Mouse (Mus musculus) MEL (cell line): ENCODE data around the gene Urb2. TPM values are rescaled to one million over a fixed set of nuclear protein-coding genes. Genes with fewer than 3 reads are reported as not detected.

ENCODE experiments used
- DNase-seq: peaks from one replicate; pipeline ENCODE4 v3.0.0; 2011; ENCODE audit warnings: low read depth, low spot score
- H3K27ac ChIP-seq: 2 replicates; pipeline ENCODE4 v1.5.1; 2012; ENCODE audit warnings: low read depth, mild to moderate bottlenecking, control low read depth, low read length, moderate library complexity; ENCODE audit not compliant: control insufficient read depth
- H3K27me3 ChIP-seq, 2 experiments: fragments of 150-350 bp in 1 of 2; sonication (generic) in 1 of 2; 2 replicates each; pipeline ENCODE4 v1.6.1; 2012; ENCODE audit warnings: low read length in 2 of 2, mild to moderate bottlenecking in 2 of 2, improper control_type of control experiment in 1 of 2, moderate library complexity in 1 of 2; ENCODE audit not compliant: insufficient read depth in 2 of 2, control insufficient read depth in 1 of 2
- H3K36me3 ChIP-seq, 2 experiments: 2 replicates each; pipeline ENCODE4 v1.6.1; 2012 to 2014; ENCODE audit warnings: low read length in 2 of 2, improper control_type of control experiment in 1 of 2, inconsistent platforms in 1 of 2, mild to moderate bottlenecking in 1 of 2; ENCODE audit not compliant: insufficient read depth in 2 of 2, control insufficient read depth in 1 of 2
- H3K4me1 ChIP-seq, 2 experiments: fragments of 150-350 bp in 1 of 2; sonication (generic) in 1 of 2; 2 replicates each; pipeline ENCODE4 v1.6.1; 2012; ENCODE audit warnings: low read length in 2 of 2, improper control_type of control experiment in 1 of 2, mild to moderate bottlenecking in 1 of 2; ENCODE audit not compliant: insufficient read depth in 2 of 2, control insufficient read depth in 1 of 2
- H3K4me3 ChIP-seq, 2 experiments: fragments of 150-350 bp in 1 of 2; sonication (generic) in 1 of 2; 2 replicates each; pipeline ENCODE4 v1.5.1; 2012; ENCODE audit warnings: low read depth in 2 of 2, low read length in 2 of 2, mild to moderate bottlenecking in 2 of 2, moderate library complexity in 2 of 2, control low read depth in 1 of 2, improper control_type of control experiment in 1 of 2; ENCODE audit not compliant: control insufficient read depth in 1 of 2, insufficient read depth in 1 of 2
- H3K79me2 ChIP-seq: 2 replicates; pipeline ENCODE4 v1.6.1; 2012; ENCODE audit warnings: mild to moderate bottlenecking, low read length, moderate library complexity; ENCODE audit not compliant: control insufficient read depth, poor library complexity, insufficient read depth
- H3K9ac ChIP-seq: 2 replicates; pipeline ENCODE4 v1.6.1; 2012; ENCODE audit warnings: low read depth, mild to moderate bottlenecking, control low read depth, low read length, moderate library complexity; ENCODE audit not compliant: control insufficient read depth, poor library complexity, severe bottlenecking
- H3K9me3 ChIP-seq: fragments of 150-350 bp; sonication (generic); replicated peaks from 2 replicates; pipeline ENCODE4 v1.6.1; 2012; ENCODE audit warnings: mild to moderate bottlenecking, low read length, improper control_type of control experiment, moderate library complexity; ENCODE audit not compliant: insufficient read depth
- BHLHE40 ChIP-seq: IDR thresholded peaks from 2 replicates; pipeline ENCODE4 v1.6.1; 2012; ENCODE audit warnings: low read depth, mild to moderate bottlenecking, inconsistent platforms, low read length, improper control_type of control experiment, borderline replicate concordance
- CHD1 ChIP-seq: IDR thresholded peaks from 2 replicates; pipeline ENCODE4 v1.6.1; 2012; ENCODE audit warnings: low read depth, mild to moderate bottlenecking, inconsistent platforms, low read length, improper control_type of control experiment
- CHD2 ChIP-seq: IDR thresholded peaks from 2 replicates; pipeline ENCODE4 v1.6.1; 2011; ENCODE audit warnings: low read length, improper control_type of control experiment
- E2F4 ChIP-seq: IDR thresholded peaks from 2 replicates; pipeline ENCODE4 v1.6.1; 2011; ENCODE audit warnings: low read depth, low read length, improper control_type of control experiment, borderline replicate concordance
- ELF1 ChIP-seq: IDR thresholded peaks from 2 replicates; pipeline ENCODE4 v1.6.1; 2014; ENCODE audit warnings: low read depth, mild to moderate bottlenecking, inconsistent platforms, low read length, improper control_type of control experiment, moderate library complexity
- EP300 ChIP-seq, 2 experiments: IDR thresholded peaks; 2 replicates each; pipeline ENCODE4 v1.6.1; 2011; ENCODE audit warnings: improper control_type of control experiment in 2 of 2, low read length in 2 of 2, low read depth in 1 of 2, mild to moderate bottlenecking in 1 of 2
- ETS1 ChIP-seq: IDR thresholded peaks from 2 replicates; pipeline ENCODE4 v1.6.1; 2012; ENCODE audit warnings: low read depth, mild to moderate bottlenecking, inconsistent platforms, low read length, improper control_type of control experiment, moderate library complexity
- GABPA ChIP-seq: IDR thresholded peaks from 2 replicates; pipeline ENCODE4 v1.6.1; 2012; ENCODE audit warnings: low read depth, mild to moderate bottlenecking, inconsistent platforms, low read length, improper control_type of control experiment, moderate library complexity
- GATA1 ChIP-seq: IDR thresholded peaks from 2 replicates; pipeline ENCODE4 v1.6.1; 2011; ENCODE audit warnings: low read depth, low read length, improper control_type of control experiment
- HCFC1 ChIP-seq: IDR thresholded peaks from 2 replicates; pipeline ENCODE4 v1.6.1; 2012; ENCODE audit warnings: low read depth, mild to moderate bottlenecking, inconsistent platforms, low read length, improper control_type of control experiment, moderate library complexity
- JUND ChIP-seq: IDR thresholded peaks from 2 replicates; pipeline ENCODE4 v1.6.1; 2011; ENCODE audit warnings: low read depth, mild to moderate bottlenecking, improper control_type of control experiment, low read length
- KAT2A ChIP-seq: conservative IDR thresholded peaks from 2 replicates; pipeline ENCODE4 v1.6.1; 2012; ENCODE audit warnings: low read depth, low read length, improper control_type of control experiment, inconsistent platforms
- MAFK ChIP-seq: IDR thresholded peaks from 2 replicates; pipeline ENCODE4 v1.6.1; 2011; ENCODE audit warnings: low read depth, mild to moderate bottlenecking, low read length, improper control_type of control experiment, borderline replicate concordance
- MAX ChIP-seq: IDR thresholded peaks from 2 replicates; pipeline ENCODE4 v1.6.1; 2011; ENCODE audit warnings: low read length, improper control_type of control experiment
- MAZ ChIP-seq: IDR thresholded peaks from 2 replicates; pipeline ENCODE4 v1.6.1; 2012; ENCODE audit warnings: low read depth, mild to moderate bottlenecking, inconsistent platforms, low read length, improper control_type of control experiment
- MEF2A ChIP-seq: IDR thresholded peaks from 2 replicates; pipeline ENCODE4 v1.6.1; 2014; ENCODE audit warnings: low read depth, mild to moderate bottlenecking, inconsistent platforms, low read length, improper control_type of control experiment; ENCODE audit not compliant: poor library complexity, insufficient replicate concordance, severe bottlenecking; ENCODE audit errors: extremely low read depth
- MXI1 ChIP-seq: IDR thresholded peaks from 2 replicates; pipeline ENCODE4 v1.6.1; 2011; ENCODE audit warnings: mild to moderate bottlenecking, low read depth, low read length, improper control_type of control experiment
- MYB ChIP-seq: IDR thresholded peaks from 2 replicates; pipeline ENCODE4 v1.6.1; 2011; ENCODE audit warnings: mild to moderate bottlenecking, low read depth, low read length, improper control_type of control experiment
- MYC ChIP-seq: IDR thresholded peaks from 2 replicates; pipeline ENCODE4 v1.6.1; 2011; ENCODE audit warnings: low read depth, mild to moderate bottlenecking, low read length, improper control_type of control experiment, moderate library complexity
- NRF1 ChIP-seq: IDR thresholded peaks from 2 replicates; pipeline ENCODE4 v1.6.1; 2014; ENCODE audit warnings: low read depth, mild to moderate bottlenecking, inconsistent platforms, low read length, improper control_type of control experiment, moderate library complexity; ENCODE audit not compliant: poor library complexity, insufficient read depth, severe bottlenecking
- POLR2A ChIP-seq, 2 experiments: IDR thresholded peaks; 2 replicates each; pipeline ENCODE4 v1.6.1; 2011 to 2012; ENCODE audit warnings: low read length in 2 of 2, mild to moderate bottlenecking in 2 of 2, control low read depth in 1 of 2, improper control_type of control experiment in 1 of 2, low read depth in 1 of 2, moderate library complexity in 1 of 2; ENCODE audit not compliant: control insufficient read depth in 1 of 2, insufficient read depth in 1 of 2, poor library complexity in 1 of 2
- POLR2AphosphoS2 ChIP-seq: IDR thresholded peaks from 2 replicates; pipeline ENCODE4 v1.6.1; 2011; ENCODE audit warnings: low read length, improper control_type of control experiment
- POLR2AphosphoS5 ChIP-seq: IDR thresholded peaks from 2 replicates; pipeline ENCODE4 v1.6.1; 2012; ENCODE audit warnings: low read depth, borderline replicate concordance, mild to moderate bottlenecking, inconsistent platforms, low read length, moderate library complexity, mixed read lengths
- RAD21 ChIP-seq: IDR thresholded peaks from 2 replicates; pipeline ENCODE4 v1.6.1; 2011; ENCODE audit warnings: mild to moderate bottlenecking, low read depth, low read length, improper control_type of control experiment
- RCOR1 ChIP-seq: IDR thresholded peaks from 2 replicates; pipeline ENCODE4 v1.6.1; 2012; ENCODE audit warnings: low read depth, mild to moderate bottlenecking, inconsistent platforms, low read length, improper control_type of control experiment
- SIN3A ChIP-seq: IDR thresholded peaks from 2 replicates; pipeline ENCODE4 v1.6.1; 2012; ENCODE audit warnings: low read length, improper control_type of control experiment, inconsistent platforms
- TAL1 ChIP-seq: IDR thresholded peaks from 2 replicates; pipeline ENCODE4 v1.6.1; 2012; ENCODE audit warnings: mild to moderate bottlenecking, inconsistent platforms, low read length, moderate library complexity, mixed read lengths
- TBP ChIP-seq: IDR thresholded peaks from 2 replicates; pipeline ENCODE4 v1.8.0; 2011; ENCODE audit warnings: low read depth, low read length, improper control_type of control experiment
- TCF12 ChIP-seq: IDR thresholded peaks from 2 replicates; pipeline ENCODE4 v1.6.1; 2014; ENCODE audit warnings: low read depth, mild to moderate bottlenecking, inconsistent platforms, low read length, improper control_type of control experiment, moderate library complexity
- UBTF ChIP-seq: IDR thresholded peaks from 2 replicates; pipeline ENCODE4 v1.6.1; 2012; ENCODE audit warnings: low read depth, mild to moderate bottlenecking, inconsistent platforms, low read length, improper control_type of control experiment, moderate library complexity, borderline replicate concordance; ENCODE audit not compliant: insufficient read depth
- USF2 ChIP-seq, 2 experiments: IDR thresholded peaks; 2 replicates each; pipeline ENCODE4 v1.6.1; 2011 to 2012; ENCODE audit warnings: improper control_type of control experiment in 2 of 2, low read length in 2 of 2, borderline replicate concordance in 1 of 2, inconsistent platforms in 1 of 2, low read depth in 1 of 2, mild to moderate bottlenecking in 1 of 2; ENCODE audit not compliant: insufficient read depth in 1 of 2
- ZC3H11A ChIP-seq: IDR thresholded peaks from 2 replicates; pipeline ENCODE4 v1.6.1; 2012; ENCODE audit warnings: low read depth, mild to moderate bottlenecking, inconsistent platforms, low read length, improper control_type of control experiment
- ZKSCAN1 ChIP-seq: IDR thresholded peaks from 2 replicates; pipeline ENCODE4 v1.6.1; 2012; ENCODE audit warnings: low read depth, mild to moderate bottlenecking, inconsistent platforms, low read length, improper control_type of control experiment, moderate library complexity
- ZMIZ1 ChIP-seq: IDR thresholded peaks from 2 replicates; pipeline ENCODE4 v1.6.1; 2012; ENCODE audit warnings: low read depth, mild to moderate bottlenecking, inconsistent platforms, low read length, improper control_type of control experiment, moderate library complexity
- ZNF384 ChIP-seq: IDR thresholded peaks from 2 replicates; pipeline ENCODE4 v1.6.1; 2012; ENCODE audit warnings: low read depth, mild to moderate bottlenecking, inconsistent platforms, low read length, improper control_type of control experiment
- polyA plus RNA-seq, 2 experiments: library from polyadenylated mRNA; stranded (reverse) in 1 of 2; unstranded in 1 of 2; fragments of >175 nt in 1 of 2; fragments of >200 nt in 1 of 2; gene quantifications; 2 replicates each; pipeline versions ENCODE4 v1.2.1 to v1.2.4; 2012; ENCODE audit warnings: low replicate concordance in 2 of 2, low read depth in 1 of 2; ENCODE audit not compliant: insufficient read length in 2 of 2, insufficient read depth in 1 of 2, missing spikeins in 1 of 2
- total RNA-seq: library from RNA; depleted of rRNA; stranded (reverse); fragments of 300-350 nt; gene quantifications from 2 replicates; pipeline ENCODE4 v1.2.3, GENCODE M21; 2012

Urb2 gene
- total and polyA plus RNA-seq, 3 experiments: 31.6 to 82.4 (median 39.7) TPM

DNA sequence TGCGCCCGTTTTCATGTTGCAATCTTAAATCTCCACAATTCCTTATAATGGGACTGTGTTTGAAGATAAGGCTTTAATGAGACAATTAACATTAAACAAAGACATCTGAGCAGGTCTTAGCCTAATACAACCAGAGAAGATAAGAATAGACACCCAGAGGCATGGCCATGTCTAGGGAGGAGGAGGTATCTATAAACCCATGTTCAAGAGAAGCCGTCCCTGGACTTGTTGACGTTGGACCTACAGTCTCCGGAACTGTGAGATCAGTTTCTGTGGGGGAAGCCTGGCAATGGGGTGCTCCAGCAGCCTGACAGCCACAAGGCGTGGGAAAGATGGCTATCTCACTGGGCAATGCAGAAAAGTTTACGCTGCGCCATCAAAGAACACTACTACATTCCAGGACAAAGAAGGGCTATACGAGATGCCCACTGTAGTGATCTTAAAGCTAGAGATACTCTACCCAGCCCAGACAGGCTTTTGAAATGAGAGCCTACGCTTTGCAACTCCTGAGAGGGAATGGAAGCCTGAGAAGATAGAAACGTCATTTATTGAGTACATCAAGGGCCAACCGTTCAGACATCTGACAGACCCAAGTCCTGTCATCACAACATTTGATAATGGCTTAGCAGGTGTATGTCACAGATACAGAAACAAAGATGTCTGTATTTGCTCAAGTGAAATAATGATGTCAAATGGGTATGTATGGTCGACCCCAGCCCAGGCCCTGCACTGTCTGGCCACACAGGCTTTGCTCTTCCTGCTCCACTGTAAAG is 30.8 kb upstream of the Urb2 start:
- no peak overlapping the region; the same call in 1 of the 2 replicates for H3K9ac ChIP-seq
- no peak for TF ChIP-seq NRF1
- TF ChIP-seq RAD21: no peak
- TF ChIP-seq JUND: no peak
- no peak; the same call in 1 of the 2 replicates for TF ChIP-seq MAFK
- peak; percentile 72 for TF ChIP-seq TAL1
- no peak for TF ChIP-seq POLR2A (IDR thresholded peaks at IDR 0.05; ENCODE audit: control insufficient read depth in 1 of 2, insufficient read depth in 1 of 2, low read depth in 1 of 2, low read length in 2 of 2, poor library complexity in 1 of 2)
- TF ChIP-seq MEF2A: peak; percentile 27; the same call in 1 of the 2 replicates
- no peak for TF ChIP-seq USF2 (IDR thresholded peaks at IDR 0.05; ENCODE audit: borderline replicate concordance in 1 of 2, insufficient read depth in 1 of 2, low read depth in 1 of 2, low read length in 2 of 2)
- TF ChIP-seq POLR2AphosphoS2: no peak
- TF ChIP-seq MAX: peak; percentile 38; the same call in 1 of the 2 replicates
- peak; percentile 83 for TF ChIP-seq MXI1
- TF ChIP-seq MAZ: no peak
- TF ChIP-seq ZNF384: 0 out of 2 replicates have a peak, but pooled peaks have one; percentile 16
- TF ChIP-seq EP300 (IDR thresholded peaks at IDR 0.05; ENCODE audit: low read depth in 1 of 2, low read length in 2 of 2): peak; percentile 77 to 85
- no peak; the same call in 1 of the 2 replicates for TF ChIP-seq KAT2A
- peak; percentile 74 for TF ChIP-seq RCOR1
- TF ChIP-seq GATA1: peak; percentile 71; the same call in 1 of the 2 replicates
- no peak for TF ChIP-seq CHD1
- TF ChIP-seq ZMIZ1: no peak
- TF ChIP-seq POLR2AphosphoS5: no peak
- TF ChIP-seq ELF1: no peak
- no peak for TF ChIP-seq BHLHE40
- TF ChIP-seq HCFC1: no peak
- no peak for TF ChIP-seq E2F4
- peak; percentile 88 for TF ChIP-seq TCF12
- TF ChIP-seq TBP: 0 out of 2 replicates have a peak, but pooled peaks have one; percentile 30
- TF ChIP-seq UBTF: no peak
- no peak for TF ChIP-seq CHD2
- no peak for TF ChIP-seq ZKSCAN1
- no peak for TF ChIP-seq MYB
- TF ChIP-seq ZC3H11A: no peak
- TF ChIP-seq MYC: no peak
- no peak for TF ChIP-seq GABPA
- TF ChIP-seq ETS1: peak; percentile 89
- peak; percentile 60; the same call in 1 of the 2 replicates for TF ChIP-seq SIN3A

More for the DNA sequence above, 30.8 kb upstream of the Urb2 start:
- peaks cover 0 to 27% of the 10 kb centered on the region in 2 experiments; a peak in 2 of 4 replicates for H3K36me3 ChIP-seq
- peaks cover 20 to 33% of the 10 kb centered on the region in 2 experiments for H3K4me1 ChIP-seq
- H3K9me3 ChIP-seq: no peaks in the 10 kb centered on the region
- no peaks in the 10 kb centered on the region for H3K27me3 ChIP-seq
- peak; percentile 63 for DNase-seq
- peak overlapping the region; percentile 95 for H3K27ac ChIP-seq
- peak overlapping the region in 1 of 2 experiments; percentile 14; a peak in 1 of 4 replicates for H3K4me3 ChIP-seq
- H3K79me2 ChIP-seq: no peaks in the 10 kb centered on the region
